Mouse (Mus musculus) heart, adult 2 months (tissue): ENCODE results near the gene Veph1. TPM values are rescaled to one million over a fixed set of nuclear protein-coding genes. Genes with fewer than 3 reads are reported as not detected.
A peak's percentile ranks its signal among the peaks of the same experiment; 100 is the strongest.

Experiments used
- DNase-seq, 2 experiments: peaks; one replicate each; pipeline ENCODE4 v3.0.0; 2021
- H3K27ac ChIP-seq: fragments of 200-600 bp; 2 replicates; pipeline ENCODE4 v1.8.1; 2022
- H3K27me3 ChIP-seq: fragments of 200-500 bp; 2 replicates; pipeline ENCODE4 v1.6.1; 2012; ENCODE audit warnings: mild to moderate bottlenecking, low read length, inconsistent platforms, mixed read lengths; ENCODE audit not compliant: control insufficient read depth, insufficient read depth
- H3K36me3 ChIP-seq: fragments of 200-500 bp; 2 replicates; pipeline ENCODE4 v1.6.1; 2012; ENCODE audit warnings: low read length, inconsistent platforms; ENCODE audit not compliant: control insufficient read depth, insufficient read depth
- H3K4me1 ChIP-seq: fragments of 200-500 bp; 2 replicates; pipeline ENCODE4 v1.6.1; 2011; ENCODE audit warnings: low read length; ENCODE audit not compliant: control insufficient read depth, insufficient read depth
- H3K4me3 ChIP-seq: fragments of 200-600 bp; 2 replicates; pipeline ENCODE4 v1.8.1; 2022
- H3K79me2 ChIP-seq: fragments of 200-500 bp; replicated peaks from 2 replicates; pipeline ENCODE4 v1.6.1; 2012; ENCODE audit warnings: mild to moderate bottlenecking, inconsistent platforms, low read length, moderate library complexity, mixed read lengths; ENCODE audit not compliant: control insufficient read depth, insufficient read depth
- H3K9ac ChIP-seq: fragments of 200-500 bp; 2 replicates; pipeline ENCODE4 v1.6.1; 2012; ENCODE audit warnings: low read depth, mild to moderate bottlenecking, control low read depth, inconsistent platforms, low read length, mixed read lengths
- CTCF ChIP-seq: fragments of 200-600 bp; IDR thresholded peaks from 2 replicates; pipeline ENCODE4 v1.8.1; 2022; ENCODE audit warnings: antibody characterized with exemption, mild to moderate bottlenecking, moderate library complexity
- EP300 ChIP-seq: fragments of 200-500 bp; IDR thresholded peaks from 2 replicates; pipeline ENCODE4 v1.6.1; 2011; ENCODE audit warnings: low read depth, low read length, control low read depth; ENCODE audit not compliant: insufficient read depth
- POLR2A ChIP-seq: fragments of 200-500 bp; IDR thresholded peaks from 2 replicates; pipeline ENCODE4 v1.6.1; 2011; ENCODE audit warnings: mild to moderate bottlenecking, low read depth, low read length, control low read depth; ENCODE audit not compliant: insufficient read depth
- WGBS: fragments of 180-500 bp; shearing (Covaris S2); methylation state at CpG from one replicate; pipeline ENCODE4 v1.1.7; 2018; 5-methylcytosine and 5-hydroxymethylcytosine counted together
- intact Hi-C: fragments of 180-260 bp; cut with DNase I; formaldehyde crosslinking; loops from one replicate; pipeline ENCODE4 v1.15.1; 2025
- polyA plus RNA-seq: library from polyadenylated mRNA; depleted of rRNA; stranded (reverse); fragments of >200 nt; gene quantifications from 2 replicates; pipeline ENCODE4 v1.2.3, GENCODE M21; 2012
- total RNA-seq, 2 experiments: library from RNA; stranded (reverse); gene quantifications; 2 replicates each; pipeline ENCODE4 v1.2.3; 2021

Veph1 gene
- total and polyA plus RNA-seq, 3 experiments, result 0.04 TPM; not detected in 2

DNA sequence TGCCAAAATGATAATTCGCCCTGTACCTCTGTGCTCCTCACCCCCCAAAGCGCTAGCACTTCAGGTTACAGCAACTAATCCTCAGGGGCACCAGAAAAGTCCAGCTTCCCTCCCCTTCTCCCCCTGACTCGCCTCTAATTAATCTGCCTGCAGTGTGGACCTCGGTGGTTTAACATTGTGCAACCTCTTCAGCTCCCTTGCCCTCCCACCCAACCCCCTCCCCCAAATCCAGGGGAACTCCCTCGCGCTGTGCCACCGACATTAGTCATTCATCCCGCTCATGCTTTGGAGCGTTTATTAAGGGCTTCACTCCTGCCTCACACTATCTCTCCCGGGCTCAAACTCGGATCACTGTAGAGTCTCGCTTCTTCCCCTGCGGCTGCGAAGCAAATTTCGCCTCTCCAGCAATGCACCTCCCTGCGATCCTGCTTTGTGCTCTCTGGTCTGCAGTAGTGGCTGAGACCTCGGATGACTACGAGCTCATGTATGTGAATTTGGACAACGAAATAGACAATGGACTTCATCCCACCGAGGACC is 76.9 kb downstream of the Veph1 start, which contains the start of gene Ptx3:
Gene Ptx3 (plus strand): TSS at position 256 of the 537 bp plus-strand sequence.
- peaks cover 4% of the 10 kb centered on the region; the same call in 1 of the 2 replicates for H3K27me3 ChIP-seq
- no peaks in the 10 kb centered on the region for H3K36me3 ChIP-seq
- DNase-seq, result no peak
- WGBS, result 18% methylated on average over 20 of the region's 20 CpGs
- peak within 1 kb of the TSS; percentile 63 for H3K9ac ChIP-seq
- no peaks in the 10 kb centered on the region for H3K4me1 ChIP-seq
- H3K27ac ChIP-seq, result no peak within 1 kb of the TSS; the same call in 1 of the 2 replicates
- intact Hi-C loops, result no loop called here
- H3K4me3 ChIP-seq, result peak within 1 kb of the TSS; percentile 40
- no peak for TF ChIP-seq CTCF
- no peak for TF ChIP-seq POLR2A
- TF ChIP-seq EP300, result no peak
- no peaks in the 10 kb centered on the region for H3K79me2 ChIP-seq

- no peak for DNase-seq
- H3K79me2 ChIP-seq, result no peaks in the 10 kb centered on the region
- no peak overlapping the region for H3K9ac ChIP-seq
- H3K4me3 ChIP-seq, result no peak overlapping the region
- no peaks in the 10 kb centered on the region for H3K4me1 ChIP-seq
- H3K27ac ChIP-seq, result no peak overlapping the region
- intact Hi-C loops, result no loop called here
- peaks cover 3% of the 10 kb centered on the region; the same call in 1 of the 2 replicates for H3K27me3 ChIP-seq
- no peaks in the 10 kb centered on the region for H3K36me3 ChIP-seq
- TF ChIP-seq EP300, result no peak
- TF ChIP-seq POLR2A, result no peak
- TF ChIP-seq CTCF, result no peak
- 51% methylated on average over 8 of the region's 8 CpGs for WGBS
Observed at GRCm38 (mm10) chr3:66215759-66216158, 80.9 kb downstream of the Veph1 start.

DNA sequence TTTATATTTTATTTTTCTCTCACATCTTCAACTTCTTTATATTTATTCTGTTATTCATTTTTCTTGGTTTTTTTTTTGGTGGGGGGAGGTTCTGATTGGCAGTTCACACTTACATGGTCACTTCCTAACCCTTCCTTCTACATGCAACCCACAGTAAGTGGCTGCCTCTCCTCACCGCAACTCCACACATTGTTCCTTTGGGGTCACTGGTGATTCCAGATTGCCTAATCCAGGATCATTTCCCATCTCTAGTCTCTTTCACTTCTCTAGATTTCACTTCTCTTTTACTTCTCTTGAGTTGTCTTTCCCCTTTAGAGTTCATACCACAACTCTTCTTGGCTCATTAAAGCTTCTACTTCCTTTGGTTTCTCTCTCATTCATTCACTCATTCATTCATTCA is 83.1 kb downstream of the Veph1 start:
- no peaks in the 10 kb centered on the region for H3K36me3 ChIP-seq
- no peak overlapping the region for H3K27ac ChIP-seq
- DNase-seq, result no peak
- H3K4me3 ChIP-seq, result no peak overlapping the region
- H3K9ac ChIP-seq, result no peak overlapping the region
- no peaks in the 10 kb centered on the region for H3K4me1 ChIP-seq
- no peaks in the 10 kb centered on the region for H3K27me3 ChIP-seq
- WGBS, result 95% methylated on average over 1 of the region's 1 CpGs
- intact Hi-C loops, result no loop called here
- TF ChIP-seq EP300, result no peak
- no peak for TF ChIP-seq CTCF
- TF ChIP-seq POLR2A, result no peak
- no peaks in the 10 kb centered on the region for H3K79me2 ChIP-seq

- intact Hi-C loops, result no loop called here
- H3K27ac ChIP-seq, result no peak overlapping the region
- H3K79me2 ChIP-seq, result no peaks in the 10 kb centered on the region
- WGBS, result 64% methylated on average over 4 of the region's 4 CpGs
- H3K27me3 ChIP-seq, result no peaks in the 10 kb centered on the region
- H3K9ac ChIP-seq, result no peak overlapping the region
- H3K36me3 ChIP-seq, result no peaks in the 10 kb centered on the region
- no peaks in the 10 kb centered on the region for H3K4me1 ChIP-seq
- TF ChIP-seq POLR2A, result no peak
- TF ChIP-seq CTCF, result no peak
- no peak overlapping the region for H3K4me3 ChIP-seq
- no peak for DNase-seq
Observed at GRCm38 (mm10) chr3:66208836-66209573, 87.6 kb downstream of the Veph1 start.

GRCm38 (mm10) chr3:66193910-66194562 is 102.6 kb downstream of the Veph1 start:
- no peak for DNase-seq
- Histone ChIP-seq H3K4me3 (no peak overlapping the region), H3K9ac (no peak overlapping the region), H3K79me2 (no peaks in the 10 kb centered on the region), H3K27ac (no peak overlapping the region), H3K27me3 (no peaks in the 10 kb centered on the region), H3K4me1 (no peaks in the 10 kb centered on the region), H3K36me3 (no peaks in the 10 kb centered on the region)
- TF ChIP-seq POLR2A (no peak), CTCF (no peak), EP300 (no peak)
- 78% methylated on average over 3 of the region's 3 CpGs for WGBS
- intact Hi-C loops, result no loop called here

DNA sequence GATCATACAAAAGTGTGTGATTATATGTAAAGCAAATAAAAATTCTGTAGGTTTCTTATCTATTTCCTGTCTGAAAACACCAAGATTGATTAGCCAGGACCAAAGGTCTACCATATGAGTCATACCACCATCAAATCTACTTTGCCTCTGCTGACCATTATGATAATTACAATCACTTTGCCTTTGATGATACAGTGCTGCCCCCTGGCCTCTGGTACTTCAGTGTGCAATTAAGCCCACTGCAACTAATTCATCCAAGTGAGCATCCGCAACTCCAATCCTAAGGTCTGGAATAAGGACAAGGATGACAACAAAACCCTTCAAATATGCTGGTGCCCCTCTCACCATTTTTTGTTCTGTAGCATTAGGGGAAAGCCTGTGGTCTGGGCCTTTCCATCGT is 117.0 kb downstream of the Veph1 start:
- 78% methylated on average over 2 of the region's 2 CpGs for WGBS
- intact Hi-C loops, result no loop called here

More for the DNA sequence above, 117.0 kb downstream of the Veph1 start:
- Histone ChIP-seq H3K79me2 (no peaks in the 10 kb centered on the region), H3K4me3 (no peak overlapping the region), H3K9ac (no peak overlapping the region), H3K36me3 (no peaks in the 10 kb centered on the region), H3K27ac (no peak overlapping the region), H3K4me1 (no peaks in the 10 kb centered on the region), H3K27me3 (no peaks in the 10 kb centered on the region)
- TF ChIP-seq CTCF (0 out of 2 replicates have a peak, but pooled peaks have one; percentile 7), POLR2A (no peak)
- no peak for DNase-seq
